Mouse (Mus musculus) MEL (cell line): ENCODE measurements around the gene Ppp1r3e. TPM values are rescaled to one million over a fixed set of nuclear protein-coding genes. Genes with fewer than 3 reads are reported as not detected.

Experiments
- DNase-seq: peaks from one replicate; pipeline ENCODE4 v3.0.0; 2011; ENCODE audit warnings: low read depth, low spot score
- H3K27ac ChIP-seq: 2 replicates; pipeline ENCODE4 v1.5.1; 2012; ENCODE audit warnings: low read depth, mild to moderate bottlenecking, control low read depth, low read length, moderate library complexity; ENCODE audit not compliant: control insufficient read depth
- H3K27me3 ChIP-seq, 2 experiments: fragments of 150-350 bp in 1 of 2; sonication (generic) in 1 of 2; 2 replicates each; pipeline ENCODE4 v1.6.1; 2012; ENCODE audit warnings: low read length in 2 of 2, mild to moderate bottlenecking in 2 of 2, improper control_type of control experiment in 1 of 2, moderate library complexity in 1 of 2; ENCODE audit not compliant: insufficient read depth in 2 of 2, control insufficient read depth in 1 of 2
- H3K36me3 ChIP-seq, 2 experiments: 2 replicates each; pipeline ENCODE4 v1.6.1; 2012 to 2014; ENCODE audit warnings: low read length in 2 of 2, improper control_type of control experiment in 1 of 2, inconsistent platforms in 1 of 2, mild to moderate bottlenecking in 1 of 2; ENCODE audit not compliant: insufficient read depth in 2 of 2, control insufficient read depth in 1 of 2
- H3K4me1 ChIP-seq, 2 experiments: fragments of 150-350 bp in 1 of 2; sonication (generic) in 1 of 2; 2 replicates each; pipeline ENCODE4 v1.6.1; 2012; ENCODE audit warnings: low read length in 2 of 2, improper control_type of control experiment in 1 of 2, mild to moderate bottlenecking in 1 of 2; ENCODE audit not compliant: insufficient read depth in 2 of 2, control insufficient read depth in 1 of 2
- H3K4me3 ChIP-seq, 2 experiments: fragments of 150-350 bp in 1 of 2; sonication (generic) in 1 of 2; 2 replicates each; pipeline ENCODE4 v1.5.1; 2012; ENCODE audit warnings: low read depth in 2 of 2, low read length in 2 of 2, mild to moderate bottlenecking in 2 of 2, moderate library complexity in 2 of 2, control low read depth in 1 of 2, improper control_type of control experiment in 1 of 2; ENCODE audit not compliant: control insufficient read depth in 1 of 2, insufficient read depth in 1 of 2
- H3K79me2 ChIP-seq: 2 replicates; pipeline ENCODE4 v1.6.1; 2012; ENCODE audit warnings: mild to moderate bottlenecking, low read length, moderate library complexity; ENCODE audit not compliant: control insufficient read depth, poor library complexity, insufficient read depth
- H3K9ac ChIP-seq: 2 replicates; pipeline ENCODE4 v1.6.1; 2012; ENCODE audit warnings: low read depth, mild to moderate bottlenecking, control low read depth, low read length, moderate library complexity; ENCODE audit not compliant: control insufficient read depth, poor library complexity, severe bottlenecking
- H3K9me3 ChIP-seq: fragments of 150-350 bp; sonication (generic); replicated peaks from 2 replicates; pipeline ENCODE4 v1.6.1; 2012; ENCODE audit warnings: mild to moderate bottlenecking, low read length, improper control_type of control experiment, moderate library complexity; ENCODE audit not compliant: insufficient read depth
- EP300 ChIP-seq, 2 experiments: IDR thresholded peaks; 2 replicates each; pipeline ENCODE4 v1.6.1; 2011; ENCODE audit warnings: improper control_type of control experiment in 2 of 2, low read length in 2 of 2, low read depth in 1 of 2, mild to moderate bottlenecking in 1 of 2
- HCFC1 ChIP-seq: IDR thresholded peaks from 2 replicates; pipeline ENCODE4 v1.6.1; 2012; ENCODE audit warnings: low read depth, mild to moderate bottlenecking, inconsistent platforms, low read length, improper control_type of control experiment, moderate library complexity
- JUND ChIP-seq: IDR thresholded peaks from 2 replicates; pipeline ENCODE4 v1.6.1; 2011; ENCODE audit warnings: low read depth, mild to moderate bottlenecking, improper control_type of control experiment, low read length
- KAT2A ChIP-seq: conservative IDR thresholded peaks from 2 replicates; pipeline ENCODE4 v1.6.1; 2012; ENCODE audit warnings: low read depth, low read length, improper control_type of control experiment, inconsistent platforms
- MAX ChIP-seq: IDR thresholded peaks from 2 replicates; pipeline ENCODE4 v1.6.1; 2011; ENCODE audit warnings: low read length, improper control_type of control experiment
- MXI1 ChIP-seq: IDR thresholded peaks from 2 replicates; pipeline ENCODE4 v1.6.1; 2011; ENCODE audit warnings: mild to moderate bottlenecking, low read depth, low read length, improper control_type of control experiment
- POLR2A ChIP-seq, 2 experiments: IDR thresholded peaks; 2 replicates each; pipeline ENCODE4 v1.6.1; 2011 to 2012; ENCODE audit warnings: low read length in 2 of 2, mild to moderate bottlenecking in 2 of 2, control low read depth in 1 of 2, improper control_type of control experiment in 1 of 2, low read depth in 1 of 2, moderate library complexity in 1 of 2; ENCODE audit not compliant: control insufficient read depth in 1 of 2, insufficient read depth in 1 of 2, poor library complexity in 1 of 2
- POLR2AphosphoS5 ChIP-seq: IDR thresholded peaks from 2 replicates; pipeline ENCODE4 v1.6.1; 2012; ENCODE audit warnings: low read depth, borderline replicate concordance, mild to moderate bottlenecking, inconsistent platforms, low read length, moderate library complexity, mixed read lengths
- polyA plus RNA-seq, 2 experiments: library from polyadenylated mRNA; stranded (reverse) in 1 of 2; unstranded in 1 of 2; fragments of >175 nt in 1 of 2; fragments of >200 nt in 1 of 2; gene quantifications; 2 replicates each; pipeline versions ENCODE4 v1.2.1 to v1.2.4; 2012; ENCODE audit warnings: low replicate concordance in 2 of 2, low read depth in 1 of 2; ENCODE audit not compliant: insufficient read length in 2 of 2, insufficient read depth in 1 of 2, missing spikeins in 1 of 2
- total RNA-seq: library from RNA; depleted of rRNA; stranded (reverse); fragments of 300-350 nt; gene quantifications from 2 replicates; pipeline ENCODE4 v1.2.3, GENCODE M21; 2012

Ppp1r3e gene
- total and polyA plus RNA-seq, 3 experiments: 0.73 to 1.2 TPM; not detected in 1

DNA sequence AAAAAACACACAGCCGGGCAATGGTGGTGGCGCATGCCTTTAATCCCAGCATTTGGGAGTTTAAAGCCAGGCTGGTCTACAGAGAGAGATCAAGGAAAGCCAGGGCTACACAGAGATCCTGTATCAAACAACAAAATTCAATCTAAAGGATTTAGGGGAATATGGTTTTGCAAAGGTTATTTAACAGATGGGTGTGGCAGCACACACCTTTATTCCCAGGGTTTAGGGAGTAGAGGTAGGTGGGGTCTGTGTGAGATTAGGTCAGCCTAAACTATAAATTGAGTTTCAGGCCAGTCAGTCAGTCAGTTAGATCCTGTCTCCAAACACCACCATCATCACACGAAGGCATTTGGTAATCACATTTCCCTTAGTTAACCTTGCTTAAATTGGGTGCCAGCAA lies 14.8 kb upstream of the Ppp1r3e start, which contains the start of gene Pabpn1:
Gene Pabpn1, plus strand, starts transcription at position 301 of the 400 bp plus-strand sequence.
- peaks cover 12 to 14% of the 10 kb centered on the region in 2 experiments for H3K36me3 ChIP-seq
- H3K4me1 ChIP-seq: peaks cover 4 to 6% of the 10 kb centered on the region in 2 experiments; a peak in 3 of 4 replicates
- TF ChIP-seq MXI1: no peak
- DNase-seq: no peak
- peak within 1 kb of the TSS; percentile 77 for H3K27ac ChIP-seq
- H3K9ac ChIP-seq: peak within 1 kb of the TSS; percentile 82
- no peaks in the 10 kb centered on the region for H3K27me3 ChIP-seq
- H3K4me3 ChIP-seq: peak within 1 kb of the TSS; percentile 53 to 91
- no peaks in the 10 kb centered on the region for H3K9me3 ChIP-seq
- H3K79me2 ChIP-seq: peaks cover 19% of the 10 kb centered on the region

DNA sequence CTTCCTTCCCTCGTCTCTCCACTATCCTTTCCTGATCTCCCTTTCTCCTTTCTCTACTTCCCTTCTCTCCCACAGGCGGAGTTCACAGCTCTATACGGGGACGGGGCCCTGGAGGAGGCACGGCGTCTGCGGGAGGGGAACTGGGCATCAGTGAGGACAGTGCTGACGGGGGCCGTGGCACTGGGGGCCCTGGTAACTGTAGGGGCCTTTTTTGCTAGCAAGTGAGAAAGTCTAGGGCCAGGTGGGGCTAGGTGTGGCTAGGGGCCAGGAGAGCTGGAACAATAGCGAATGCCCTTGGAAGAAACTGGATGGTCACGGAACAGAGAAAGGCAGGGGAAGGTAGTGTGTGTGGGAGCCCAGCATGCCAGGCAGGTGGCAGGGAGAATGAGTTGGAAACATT lies 8.0 kb upstream of the Ppp1r3e start:
- no peaks in the 10 kb centered on the region for H3K9me3 ChIP-seq
- H3K4me3 ChIP-seq: no peak overlapping the region
- H3K9ac ChIP-seq: no peak overlapping the region
- no peak for DNase-seq
- TF ChIP-seq MAX (no peak), POLR2AphosphoS5 (no peak), JUND (no peak)
- TF ChIP-seq, all 39 proteins: peak for 0
- Histone ChIP-seq H3K36me3 (no peaks in the 10 kb centered on the region), H3K27ac (no peak overlapping the region), H3K4me1 (peaks cover 3 to 6% of the 10 kb centered on the region in 2 experiments; a peak in 3 of 4 replicates), H3K79me2 (peaks cover 6% of the 10 kb centered on the region), H3K27me3 (no peaks in the 10 kb centered on the region)

DNA sequence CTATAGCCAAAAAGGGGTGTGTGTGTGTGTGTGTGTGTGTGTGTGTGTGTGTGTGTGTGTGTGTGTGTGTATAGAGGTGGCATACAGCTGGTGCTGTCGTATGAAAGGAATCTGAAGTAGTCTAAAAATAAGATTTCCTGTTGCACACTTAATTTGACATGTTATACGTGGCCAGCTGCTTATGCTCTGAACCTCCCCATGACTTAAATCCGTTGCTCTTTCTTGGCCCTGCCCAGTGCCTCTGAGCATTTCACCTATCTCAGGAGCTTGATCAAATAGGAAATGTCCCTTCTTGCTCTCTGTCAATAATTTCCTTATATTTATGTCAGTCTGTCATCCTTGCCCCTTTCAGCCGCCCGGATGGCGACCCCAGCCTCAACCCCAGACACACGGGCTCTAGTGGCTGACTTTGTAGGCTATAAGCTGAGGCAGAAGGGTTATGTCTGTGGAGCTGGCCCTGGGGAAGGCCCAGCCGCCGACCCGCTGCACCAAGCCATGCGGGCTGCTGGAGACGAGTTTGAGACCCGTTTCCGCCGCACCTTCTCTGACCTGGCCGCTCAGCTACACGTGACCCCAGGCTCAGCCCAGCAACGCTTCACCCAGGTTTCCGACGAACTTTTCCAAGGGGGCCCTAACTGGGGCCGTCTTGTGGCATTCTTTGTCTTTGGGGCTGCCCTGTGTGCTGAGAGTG lies 6.8 kb upstream of the Ppp1r3e start:
- Histone ChIP-seq H3K27ac (no peak overlapping the region), H3K9ac (peak overlapping the region; percentile 87)

More for the DNA sequence above, 6.8 kb upstream of the Ppp1r3e start:
- Histone ChIP-seq H3K36me3 (no peaks in the 10 kb centered on the region), H3K9me3 (no peaks in the 10 kb centered on the region), H3K27me3 (no peaks in the 10 kb centered on the region), H3K79me2 (peaks cover 6% of the 10 kb centered on the region), H3K4me1 (peaks cover 3 to 6% of the 10 kb centered on the region in 2 experiments; a peak in 3 of 4 replicates), H3K4me3 (peak overlapping the region; percentile 74 to 94)
- TF ChIP-seq JUND (no peak), POLR2A (IDR thresholded peaks at IDR 0.05; ENCODE audit: control insufficient read depth in 1 of 2, insufficient read depth in 1 of 2, low read depth in 1 of 2, low read length in 2 of 2, poor library complexity in 1 of 2) (no peak), KAT2A (no peak), HCFC1 (no peak), POLR2AphosphoS5 (no peak), EP300 (IDR thresholded peaks at IDR 0.05; ENCODE audit: low read depth in 1 of 2, low read length in 2 of 2) (no peak)
- DNase-seq: no peak
